Mouse (Mus musculus): ENCODE measurements around the gene Fam57b.
A peak's percentile ranks its signal among the peaks of the same experiment; 100 is the strongest.

Fam57b gene

GRCm38 (mm10) chr7:126799050-126799467 lies 1.6 kb downstream of the Fam57b start:
- DNase-seq (ENCODE audit: low read depth, low spot score), result peak; percentile 98

- DNase-seq (ENCODE audit: low read depth, low spot score), result no peak
Observed at GRCm38 (mm10) chr7:126799468-126800268, 2.2 kb downstream of the Fam57b start.

GRCm38 (mm10) chr7:126800269-126801056 lies 3.0 kb downstream of the Fam57b start:
- DNase-seq (ENCODE audit: low read depth, low spot score), result no peak

GRCm38 (mm10) chr7:126801057-126801422 lies 3.6 kb downstream of the Fam57b start:
- DNase-seq (ENCODE audit: low read depth, low spot score), result no peak

DNA sequence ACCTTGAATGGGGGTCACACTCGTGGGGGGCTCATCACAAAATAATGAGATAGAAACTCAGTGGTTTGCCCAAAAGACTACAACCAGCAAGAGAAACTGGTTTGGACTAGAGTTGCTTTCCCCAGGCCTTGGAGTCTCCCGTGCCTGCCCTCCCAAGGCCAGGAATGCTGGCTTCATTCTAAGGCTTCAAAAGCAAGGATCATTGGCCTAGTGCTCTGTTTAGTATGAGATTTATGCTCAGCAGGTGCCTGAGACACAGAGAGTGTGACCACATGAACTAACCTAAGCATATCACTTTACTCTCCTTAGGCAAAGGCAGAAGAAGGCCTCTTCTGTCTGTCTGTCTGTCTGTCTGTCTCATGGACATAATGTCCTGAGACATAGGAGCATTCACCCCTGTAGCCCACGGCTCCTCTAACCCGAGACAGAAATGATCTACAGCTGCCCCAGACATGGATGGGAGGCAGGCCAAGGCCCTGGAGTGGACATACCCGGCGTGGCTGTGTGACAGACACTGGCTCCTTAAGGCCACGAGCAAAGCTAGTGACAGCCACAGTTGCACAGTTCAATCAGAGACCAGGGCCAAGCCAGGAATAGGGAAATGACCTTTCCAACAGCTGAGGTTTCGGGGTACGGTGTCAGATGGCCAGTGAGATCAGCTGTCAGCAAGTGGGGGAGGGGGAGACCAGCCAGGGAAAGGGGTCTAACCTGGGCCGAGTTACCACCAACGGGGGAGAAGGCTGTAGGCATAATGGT lies 4.8 kb downstream of the Fam57b start:
- DNase-seq (ENCODE audit: low read depth, low spot score), result no peak

DNA sequence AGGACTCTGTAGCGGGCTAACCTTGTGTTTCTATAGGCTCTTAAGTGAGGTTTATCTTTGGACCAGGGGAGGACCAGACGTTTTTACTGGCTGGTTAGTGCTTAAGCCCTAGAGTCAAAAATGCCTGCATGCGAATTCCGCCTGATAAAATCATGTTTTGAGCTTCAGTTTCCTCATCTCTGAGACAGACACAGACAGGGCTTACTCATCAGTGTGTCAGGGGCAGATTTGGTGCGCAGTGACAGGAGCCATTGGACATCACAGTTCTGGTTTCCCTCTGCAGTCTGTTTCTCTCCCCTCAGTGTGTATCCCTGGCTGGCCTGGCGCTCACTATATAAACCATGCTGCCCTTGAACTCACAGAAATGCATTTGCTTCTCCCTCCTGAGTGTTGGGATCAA lies 5.7 kb downstream of the Fam57b start:
- DNase-seq (ENCODE audit: low read depth, low spot score), result no peak

- DNase-seq (ENCODE audit: low read depth, low spot score), result no peak
Observed at GRCm38 (mm10) chr7:126803751-126804150, 6.3 kb downstream of the Fam57b start.

DNA sequence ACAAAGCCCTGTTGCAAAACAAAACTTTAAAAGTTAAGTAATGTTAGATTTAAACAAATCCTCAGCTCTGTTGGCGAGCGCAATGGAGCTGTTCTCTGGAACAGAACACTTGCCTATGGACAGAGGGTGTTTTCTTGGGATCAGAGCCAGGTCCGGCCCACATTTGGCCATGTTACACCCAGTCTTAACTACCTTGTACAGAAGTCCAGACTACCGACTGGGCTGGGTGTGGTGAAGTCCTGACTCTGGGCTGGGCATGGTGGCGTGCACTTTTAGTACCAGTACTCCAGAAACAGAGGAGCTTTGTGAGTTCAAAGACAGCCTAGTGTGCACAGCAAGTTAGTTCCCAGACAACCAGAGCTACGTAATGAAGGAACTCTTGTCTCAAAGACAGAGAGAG lies 9.5 kb downstream of the Fam57b start:
- DNase-seq (ENCODE audit: low read depth, low spot score), result no peak

- no peak for DNase-seq (ENCODE audit: low read depth, low spot score)
Observed at GRCm38 (mm10) chr7:126807405-126807804, 9.9 kb downstream of the Fam57b start.

DNA sequence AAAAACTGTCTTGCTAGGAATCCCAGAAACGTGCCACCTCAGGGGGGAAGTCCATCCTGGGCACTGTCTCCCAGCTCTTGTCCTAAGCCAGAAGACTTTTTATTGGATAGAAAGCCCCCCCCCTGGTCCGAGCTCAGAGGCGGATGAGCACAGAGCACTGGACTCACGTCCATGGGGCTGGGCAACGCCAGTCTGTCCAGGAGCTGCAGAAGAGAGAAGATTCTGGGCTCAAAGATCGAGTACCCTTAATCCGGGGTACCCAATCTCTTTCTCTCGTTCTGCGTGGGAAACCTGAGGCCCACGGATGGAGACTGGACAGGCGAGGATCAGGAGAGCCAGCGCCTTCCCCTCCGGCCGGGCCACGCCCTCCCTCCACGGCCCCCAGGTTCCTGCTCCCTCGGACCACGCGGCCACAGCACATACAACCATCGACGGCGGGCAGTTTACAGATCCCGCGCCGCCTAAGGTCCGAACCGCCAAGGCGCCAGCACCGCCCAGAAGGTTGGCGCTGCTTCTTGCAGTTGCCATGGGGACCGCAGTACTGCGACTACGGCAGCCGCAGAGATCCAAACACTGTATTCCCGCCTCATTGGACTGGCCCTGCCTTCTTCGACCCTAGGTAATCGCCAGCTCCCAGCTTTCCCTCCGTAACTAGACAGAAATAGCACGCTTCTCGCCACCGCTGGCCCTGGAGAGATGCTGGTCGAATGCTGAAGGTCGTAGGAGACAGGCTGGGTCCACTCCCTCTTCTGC lies 11.4 kb downstream of the Fam57b start:
- DNase-seq (ENCODE audit: low read depth, low spot score), result peak; percentile 53

- no peak for DNase-seq (ENCODE audit: low read depth, low spot score)
Observed at GRCm38 (mm10) chr7:126809723-126810369, 12.4 kb downstream of the Fam57b start.

- DNase-seq (ENCODE audit: low read depth, low spot score), result no peak
Observed at GRCm38 (mm10) chr7:126815726-126816222, 18.3 kb downstream of the Fam57b start.

- no peak for DNase-seq (ENCODE audit: low read depth, low spot score)
Observed at GRCm38 (mm10) chr7:126816494-126816893, 19.0 kb downstream of the Fam57b start.

- DNase-seq (ENCODE audit: low read depth, low spot score), result no peak
Observed at GRCm38 (mm10) chr7:126817595-126817994, 20.1 kb downstream of the Fam57b start.

- DNase-seq (ENCODE audit: low read depth, low spot score), result no peak
Observed at GRCm38 (mm10) chr7:126818818-126819217, 21.4 kb downstream of the Fam57b start.

DNA sequence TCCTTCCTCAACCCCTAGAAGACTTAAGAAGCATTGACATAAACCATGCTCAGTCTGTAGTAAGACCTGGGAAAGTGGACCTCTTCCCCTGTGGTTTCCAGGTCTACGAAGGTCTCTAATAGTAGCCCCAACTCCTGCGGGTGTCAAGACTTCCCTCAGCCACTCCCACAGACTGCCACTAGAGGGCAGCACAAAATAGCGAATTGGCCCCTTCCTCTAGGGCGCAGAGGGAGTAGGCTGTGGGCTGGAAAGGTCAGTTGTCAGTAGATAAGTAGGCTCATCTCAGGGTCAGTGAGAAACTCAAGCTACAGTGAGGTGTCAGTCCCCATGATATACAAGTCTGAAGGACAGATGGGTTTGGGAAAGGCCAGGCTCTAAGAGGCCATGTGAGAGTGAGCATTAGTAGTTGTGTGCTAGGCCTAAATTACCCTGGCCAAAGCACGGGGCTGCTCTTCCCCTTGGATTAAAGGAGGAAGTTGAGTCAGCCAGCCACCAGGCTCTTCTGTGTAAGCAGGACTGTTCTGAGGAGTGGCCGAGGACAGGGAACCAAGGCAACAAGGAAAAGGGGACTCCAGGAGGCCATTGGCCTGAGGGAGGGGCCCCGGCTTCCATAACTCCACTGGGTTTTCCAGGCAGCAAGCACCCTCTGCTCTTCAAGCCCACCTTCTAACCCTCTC lies 24.5 kb downstream of the Fam57b start:
- DNase-seq (ENCODE audit: low read depth, low spot score), result peak; percentile 77

DNA sequence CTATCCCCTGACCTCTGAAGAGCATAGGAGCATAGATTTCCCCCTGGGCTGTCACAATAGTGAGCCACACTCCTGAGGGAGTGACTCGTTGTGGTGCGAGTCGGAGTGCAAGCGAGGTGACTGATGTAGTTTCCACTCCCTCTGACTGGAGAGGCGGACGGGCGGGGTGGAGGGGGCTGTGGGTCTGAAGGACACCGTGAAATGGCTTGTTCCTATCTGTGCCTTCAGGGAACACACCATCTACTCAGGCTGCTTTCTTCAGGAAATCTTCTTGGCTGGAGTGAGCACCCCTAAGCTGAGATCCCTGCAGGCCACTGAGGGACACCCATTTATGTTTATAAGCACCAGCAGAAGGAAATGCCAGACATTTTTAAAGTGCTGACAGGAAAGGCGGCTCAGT lies 25.3 kb downstream of the Fam57b start:
- DNase-seq (ENCODE audit: low read depth, low spot score), result no peak

DNA sequence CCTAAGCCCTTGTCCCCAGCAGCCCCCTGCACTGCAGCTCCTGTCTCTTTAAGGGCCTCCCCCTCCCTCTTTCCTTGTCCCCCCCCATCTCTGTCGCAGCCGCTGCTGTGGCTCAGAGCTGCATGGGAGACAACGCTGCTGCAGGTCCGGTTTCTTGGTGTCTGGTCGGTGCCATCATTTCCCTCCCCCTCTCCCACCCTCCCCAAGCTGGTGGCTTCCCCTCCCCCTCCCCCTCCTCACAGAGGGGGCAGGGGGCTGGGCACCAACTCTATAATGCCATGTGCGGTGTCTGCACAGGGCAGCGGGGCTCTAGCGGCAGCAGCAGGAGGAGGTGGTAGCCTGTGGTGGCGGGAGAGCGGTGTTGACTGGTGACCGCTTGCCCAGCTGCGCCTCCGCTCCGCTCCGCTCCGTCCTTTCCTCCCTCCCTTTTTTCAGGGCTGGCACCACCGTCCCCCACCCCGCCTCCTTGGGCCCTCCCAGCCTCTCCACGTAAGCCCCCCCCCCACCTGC lies 25.8 kb downstream of the Fam57b start:
- DNase-seq (ENCODE audit: low read depth, low spot score), result no peak

GRCm38 (mm10) chr7:126823940-126824339 lies 26.5 kb downstream of the Fam57b start:
- DNase-seq (ENCODE audit: low read depth, low spot score), result no peak

- DNase-seq (ENCODE audit: low read depth, low spot score), result no peak
Observed at GRCm38 (mm10) chr7:126825403-126825802, 27.9 kb downstream of the Fam57b start.

All from CD4-positive helper T cell, adult 2 months (primary cell).